Mouse (Mus musculus) liver, embryonic 13.5 days (tissue): ENCODE data around the gene Ntpcr. TPM values are rescaled to one million over a fixed set of nuclear protein-coding genes. Genes with fewer than 3 reads are reported as not detected.

Experiments used
- ATAC-seq: fragments of 200-750 bp; cut with Nextera tagmentation; 2 replicates; pipeline ENCODE4 v1.8.0; 2017; ENCODE audit warnings: low read depth, mild to moderate bottlenecking, moderate number of reproducible peaks, moderate library complexity
- DNase-seq: peaks from one replicate; pipeline ENCODE4 v3.0.0; 2022
- H3K27ac ChIP-seq: fragments of 300-500 bp; sonication (generic); 2 replicates; pipeline ENCODE4 v1.5.1; 2015; ENCODE audit warnings: moderate library complexity, mild to moderate bottlenecking, inconsistent platforms
- H3K27me3 ChIP-seq: fragments of 300-500 bp; sonication (generic); 2 replicates; pipeline ENCODE4 v1.6.1; 2015; ENCODE audit warnings: mild to moderate bottlenecking, inconsistent platforms
- H3K36me3 ChIP-seq: fragments of 300-500 bp; sonication (generic); 2 replicates; pipeline ENCODE4 v1.6.1; 2015; ENCODE audit warnings: mild to moderate bottlenecking, inconsistent platforms
- H3K4me1 ChIP-seq: fragments of 300-500 bp; sonication (generic); replicated peaks from 2 replicates; pipeline ENCODE4 v1.6.1; 2015; ENCODE audit warnings: inconsistent platforms
- H3K4me2 ChIP-seq: fragments of 300-500 bp; sonication (generic); 2 replicates; pipeline ENCODE4 v1.6.1; 2015; ENCODE audit warnings: inconsistent platforms, mild to moderate bottlenecking, moderate library complexity
- H3K4me3 ChIP-seq: fragments of 300-500 bp; sonication (generic); replicated peaks from 2 replicates; pipeline ENCODE4 v1.5.1; 2015; ENCODE audit warnings: mild to moderate bottlenecking, inconsistent platforms
- H3K9ac ChIP-seq: fragments of 300-500 bp; sonication (generic); 2 replicates; pipeline ENCODE4 v1.6.1; 2015; ENCODE audit warnings: mild to moderate bottlenecking, inconsistent platforms
- H3K9me3 ChIP-seq: fragments of 300-500 bp; sonication (generic); replicated peaks from 2 replicates; pipeline ENCODE4 v1.6.1; 2016; ENCODE audit warnings: inconsistent platforms
- WGBS: fragments of 180-500 bp; shearing (Covaris S2); methylation state at CpG from one replicate; pipeline ENCODE4 v1.1.7; 2015; ENCODE audit not compliant: insufficient replicate concordance; 5-methylcytosine and 5-hydroxymethylcytosine counted together
- polyA plus RNA-seq: library from polyadenylated mRNA; unstranded; fragments of >200 nt; fragmentation: Nextera tagmentation; extraction: Ambion mirVana; gene quantifications from 2 replicates; pipeline ENCODE4 v1.2.1, GENCODE M21; 2015

Gene Ntpcr
- 16.8 and 17.7 TPM in 2 replicates for polyA plus RNA-seq

DNA sequence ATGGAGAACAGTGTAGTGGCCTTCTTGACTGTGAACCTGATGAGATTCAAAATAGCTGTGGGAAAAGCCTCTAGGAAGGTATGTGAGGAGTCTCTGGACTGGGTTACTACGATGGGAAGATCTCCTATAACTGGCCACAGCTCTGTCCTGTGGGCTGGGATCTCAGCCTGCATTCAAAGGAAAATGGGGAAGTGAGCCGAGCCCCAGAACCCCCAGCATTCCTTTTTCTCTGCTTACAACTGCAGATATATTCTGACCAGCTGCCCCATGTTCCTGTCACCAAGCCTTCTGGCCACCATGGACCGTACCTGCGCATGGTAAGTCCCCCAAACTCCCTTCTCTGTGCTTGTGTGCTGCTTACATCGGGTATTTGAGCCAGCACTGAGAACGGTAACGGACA lies at the start of gene Ntpcr:
Gene Ntpcr (plus strand): TSS at position 218 of the 400 bp plus-strand sequence.
- H3K4me3 ChIP-seq = no peak within 1 kb of the TSS
- H3K4me1 ChIP-seq = peaks cover 17% of the 10 kb centered on the region
- 58% methylated on average over 7 of the region's 7 CpGs for WGBS
- H3K4me2 ChIP-seq = no peak within 1 kb of the TSS
- H3K9ac ChIP-seq = no peak within 1 kb of the TSS
- H3K27ac ChIP-seq = no peak within 1 kb of the TSS
- no peaks in the 10 kb centered on the region for H3K27me3 ChIP-seq
- DNase-seq (no peak), ATAC-seq (no peak)
- no peaks in the 10 kb centered on the region for H3K9me3 ChIP-seq
- no peaks in the 10 kb centered on the region for H3K36me3 ChIP-seq

DNA sequence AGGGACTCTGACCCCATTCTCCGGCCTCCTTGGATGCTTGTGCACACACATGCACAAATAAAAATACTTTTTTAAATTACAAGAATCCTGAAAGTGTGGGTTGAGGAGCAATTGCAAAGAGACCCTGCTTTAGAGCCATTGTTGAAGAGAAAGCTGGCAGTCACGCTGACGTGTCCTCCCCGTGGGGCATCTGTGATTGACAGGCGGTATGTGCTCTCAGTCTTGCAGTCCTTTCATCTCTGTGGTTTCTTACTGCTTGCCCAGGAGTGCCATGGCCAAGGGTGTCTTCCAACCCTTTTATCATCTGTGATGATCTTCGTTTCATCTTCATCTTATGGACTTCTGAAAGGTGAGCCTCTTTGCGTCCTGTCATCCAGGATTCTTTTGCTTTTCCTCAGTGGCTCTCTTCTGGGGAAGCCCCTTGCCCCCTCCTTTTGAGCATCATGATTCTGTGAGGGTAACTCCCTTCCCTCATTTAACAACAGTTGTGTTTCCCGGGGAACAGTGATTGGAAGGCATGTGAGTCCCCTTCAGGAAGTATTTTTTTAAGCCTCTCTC lies 48.8 kb upstream of the Ntpcr start:
- no peaks in the 10 kb centered on the region for H3K36me3 ChIP-seq
- DNase-seq (no peak), ATAC-seq (no peak)
- 51% methylated on average over 8 of the region's 8 CpGs for WGBS
- no peak overlapping the region for H3K4me2 ChIP-seq
- H3K4me1 ChIP-seq = no peaks in the 10 kb centered on the region
- no peak overlapping the region for H3K4me3 ChIP-seq
- no peaks in the 10 kb centered on the region for H3K27me3 ChIP-seq
- no peak overlapping the region for H3K27ac ChIP-seq
- H3K9me3 ChIP-seq = no peaks in the 10 kb centered on the region
- H3K9ac ChIP-seq = no peak overlapping the region

DNA sequence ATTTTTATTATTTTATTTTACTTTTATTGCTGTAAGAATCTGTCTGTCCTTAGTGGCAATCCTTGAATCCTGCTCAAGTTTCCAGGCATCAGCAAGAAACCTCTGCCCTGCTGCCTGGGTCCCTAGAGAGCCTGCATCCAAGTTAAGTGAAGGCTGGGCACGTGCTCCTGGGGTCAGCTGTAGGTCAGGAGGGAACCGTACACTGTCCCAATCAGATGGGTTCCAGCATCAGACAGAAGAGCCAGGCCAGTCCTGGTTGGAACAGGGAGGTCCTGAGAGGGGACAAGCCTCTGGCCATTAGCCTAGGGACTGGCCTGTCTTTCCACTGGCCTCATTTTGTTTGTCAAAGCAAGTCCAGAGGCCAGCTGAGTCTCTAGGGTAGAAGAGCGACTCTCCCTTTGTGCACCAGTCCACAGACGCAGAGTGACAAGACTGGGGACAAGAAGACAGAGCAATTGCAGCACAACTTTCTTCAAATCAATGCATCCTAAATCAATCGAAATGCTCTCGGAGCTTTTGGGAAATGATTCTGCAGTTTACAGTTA lies 44.5 kb upstream of the Ntpcr start:
- 56% methylated on average over 6 of the region's 6 CpGs for WGBS
- no peaks in the 10 kb centered on the region for H3K9me3 ChIP-seq
- H3K27me3 ChIP-seq = no peaks in the 10 kb centered on the region
- no peak overlapping the region for H3K4me3 ChIP-seq
- H3K4me1 ChIP-seq = no peaks in the 10 kb centered on the region
- DNase-seq (no peak), ATAC-seq (no peak)
- H3K36me3 ChIP-seq = no peaks in the 10 kb centered on the region
- H3K27ac ChIP-seq = no peak overlapping the region
- H3K4me2 ChIP-seq = no peak overlapping the region
- no peak overlapping the region for H3K9ac ChIP-seq

DNA sequence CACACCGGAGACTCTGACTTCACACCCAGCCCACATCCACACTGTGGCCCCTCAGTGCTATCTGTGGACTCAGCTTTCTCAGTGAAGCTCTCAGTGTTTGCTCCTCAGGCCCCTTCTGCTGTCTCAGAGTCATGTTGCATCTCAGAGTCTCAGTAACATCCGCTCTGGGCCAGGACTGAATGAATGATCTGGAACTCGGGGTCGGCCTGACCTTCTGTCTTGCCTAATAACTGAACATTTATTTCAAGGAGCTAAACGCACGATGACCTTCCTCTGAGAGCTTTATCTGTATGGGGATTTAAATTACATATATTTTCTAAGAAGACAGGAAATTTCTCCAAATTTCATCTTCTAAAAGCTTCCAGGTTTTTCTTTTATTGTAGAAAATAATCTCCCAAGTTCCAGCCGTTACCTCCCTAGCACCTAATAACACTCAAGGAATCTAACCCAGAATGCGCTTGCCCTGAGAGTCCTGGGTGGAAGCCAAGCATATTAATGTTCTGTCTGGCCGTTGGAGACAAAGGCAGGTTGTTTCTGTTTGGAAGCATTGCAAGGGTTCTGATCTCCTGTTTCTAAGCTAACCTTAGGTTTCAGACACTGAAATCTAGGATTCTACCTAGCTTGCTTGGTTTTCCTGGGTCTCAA lies 43.4 kb upstream of the Ntpcr start:
- ATAC-seq = no peak
- Histone ChIP-seq H3K27me3 (no peaks in the 10 kb centered on the region), H3K27ac (no peak overlapping the region), H3K9ac (no peak overlapping the region), H3K4me3 (no peak overlapping the region), H3K9me3 (no peaks in the 10 kb centered on the region), H3K4me2 (no peak overlapping the region), H3K36me3 (no peaks in the 10 kb centered on the region), H3K4me1 (no peaks in the 10 kb centered on the region)
- 66% methylated on average over 9 of the region's 9 CpGs for whole genome bisulfite sequencing
- DNase-seq = no peak

DNA sequence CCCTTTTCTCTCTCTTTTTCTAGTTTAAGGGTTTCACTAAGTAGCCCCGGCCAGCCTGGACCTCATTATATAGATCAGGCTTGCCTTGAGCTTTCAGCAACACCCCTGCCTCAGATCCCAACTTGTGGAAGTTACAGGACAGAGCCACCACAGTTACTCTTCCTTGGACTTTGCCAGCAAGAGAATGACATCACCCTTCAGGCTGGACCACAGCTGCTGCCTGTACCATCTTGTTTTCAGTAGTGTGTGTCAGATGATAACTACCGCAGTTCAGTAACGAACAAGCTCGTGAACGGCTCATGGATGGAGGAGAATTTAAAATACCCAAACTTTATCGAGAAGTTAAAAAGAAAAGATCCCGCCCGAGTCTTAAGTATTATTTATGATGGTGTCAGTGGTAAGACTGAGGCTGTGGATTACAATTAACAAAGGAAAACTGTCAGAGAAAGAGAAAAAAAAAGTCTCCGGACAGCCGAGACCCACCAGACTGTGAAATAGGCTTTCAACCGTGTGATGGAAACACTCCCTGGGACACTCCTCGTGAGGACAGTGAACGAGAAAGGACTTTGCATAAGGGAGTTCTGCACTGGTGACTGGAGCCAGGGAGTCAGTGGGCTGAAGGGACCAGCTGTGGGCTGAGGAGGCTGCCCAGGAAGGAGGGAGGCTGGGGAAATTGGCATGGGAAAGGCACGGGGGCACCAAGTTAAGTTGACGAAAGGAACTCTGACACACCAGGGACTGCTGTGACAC lies 39.4 kb upstream of the Ntpcr start:
- Histone ChIP-seq H3K4me1 (peaks cover 4% of the 10 kb centered on the region; the same call in 1 of the 2 replicates), H3K9ac (no peak overlapping the region), H3K4me3 (no peak overlapping the region), H3K27ac (no peak overlapping the region), H3K4me2 (no peak overlapping the region), H3K36me3 (no peaks in the 10 kb centered on the region), H3K27me3 (no peaks in the 10 kb centered on the region), H3K9me3 (no peaks in the 10 kb centered on the region)
- WGBS = 66% methylated on average over 15 of the region's 15 CpGs
- DNase-seq (no peak), ATAC-seq (no peak)

DNA sequence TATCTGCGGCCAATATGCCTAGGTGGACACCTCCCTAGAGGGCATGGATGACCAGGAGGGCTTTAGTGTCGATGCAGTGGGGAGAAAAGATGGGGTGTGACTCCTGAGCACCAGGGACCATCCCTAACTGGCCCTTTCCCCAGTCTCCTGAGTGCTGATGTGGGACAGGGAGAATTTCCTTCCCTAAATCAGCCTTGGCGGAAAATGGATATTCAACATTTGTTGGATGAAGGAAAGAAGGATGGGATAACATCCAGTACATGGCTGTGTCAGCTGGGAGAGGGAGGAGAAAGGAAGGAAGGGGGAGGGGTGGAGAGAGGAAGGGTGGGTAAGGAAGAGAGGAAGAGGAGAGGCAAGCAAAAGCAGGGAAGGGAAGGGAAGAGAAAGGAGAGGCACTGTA lies 38.8 kb upstream of the Ntpcr start:
- H3K4me3 ChIP-seq = no peak overlapping the region
- H3K4me1 ChIP-seq = peaks cover 4% of the 10 kb centered on the region; the same call in 1 of the 2 replicates
- no peak for ATAC-seq
- 49% methylated on average over 3 of the region's 3 CpGs for WGBS
- H3K27ac ChIP-seq = no peak overlapping the region
- no peaks in the 10 kb centered on the region for H3K36me3 ChIP-seq
- no peak for DNase-seq
- H3K27me3 ChIP-seq = no peaks in the 10 kb centered on the region
- no peak overlapping the region for H3K4me2 ChIP-seq
- H3K9ac ChIP-seq = no peak overlapping the region
- no peaks in the 10 kb centered on the region for H3K9me3 ChIP-seq

DNA sequence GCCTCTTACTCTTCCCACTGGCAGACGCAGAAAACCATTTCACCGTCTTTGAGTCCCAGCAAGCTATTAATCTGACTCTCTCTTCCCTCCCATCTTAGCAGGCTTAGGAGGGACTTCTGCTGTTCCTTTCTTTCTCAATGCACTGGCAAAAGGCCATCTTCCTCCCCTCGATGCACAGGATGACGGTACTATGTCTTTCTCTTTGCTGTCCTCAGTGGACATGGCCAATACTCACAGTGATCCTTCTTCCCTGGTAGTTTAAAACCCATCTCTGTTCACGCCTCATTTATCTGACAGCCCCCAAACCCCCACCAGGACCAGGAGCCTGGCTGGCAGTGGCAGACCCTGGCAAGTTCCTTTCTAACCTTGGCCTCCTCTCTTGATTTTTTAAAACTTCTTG lies 37.3 kb upstream of the Ntpcr start:
- H3K27ac ChIP-seq = no peak overlapping the region
- ATAC-seq (no peak), DNase-seq (no peak)
- no peak overlapping the region for H3K9ac ChIP-seq
- peaks cover 2% of the 10 kb centered on the region; the same call in 1 of the 2 replicates for H3K9me3 ChIP-seq
- no peaks in the 10 kb centered on the region for H3K27me3 ChIP-seq
- no peak overlapping the region for H3K4me3 ChIP-seq
- peaks cover 4% of the 10 kb centered on the region; the same call in 1 of the 2 replicates for H3K4me1 ChIP-seq
- 53% methylated on average over 5 of the region's 5 CpGs for WGBS
- H3K4me2 ChIP-seq = no peak overlapping the region
- H3K36me3 ChIP-seq = no peaks in the 10 kb centered on the region

DNA sequence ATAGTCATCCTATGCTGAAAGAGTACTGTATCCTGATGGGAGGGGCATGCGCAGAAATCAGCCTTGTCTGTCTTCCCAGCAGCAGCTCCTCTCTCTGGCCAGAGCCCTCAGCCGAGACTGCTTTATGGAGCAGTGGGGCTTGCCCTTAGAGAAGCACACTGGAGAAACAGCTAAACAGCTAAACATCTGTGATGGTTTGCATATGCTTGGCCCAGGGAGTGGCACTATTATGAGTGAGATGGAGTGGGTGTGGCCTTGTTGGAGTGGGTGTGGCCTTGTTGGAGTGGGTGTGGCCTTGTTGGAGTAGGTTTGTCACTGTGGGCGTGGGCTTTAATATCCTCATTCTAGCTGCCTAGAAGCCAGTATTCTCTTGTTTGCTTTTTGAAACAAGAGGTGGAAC lies 36.6 kb upstream of the Ntpcr start:
- Histone ChIP-seq H3K9ac (no peak overlapping the region), H3K9me3 (peaks cover 3% of the 10 kb centered on the region; the same call in 1 of the 2 replicates), H3K4me3 (no peak overlapping the region), H3K4me2 (no peak overlapping the region), H3K36me3 (no peaks in the 10 kb centered on the region), H3K4me1 (peaks cover 4% of the 10 kb centered on the region; the same call in 1 of the 2 replicates), H3K27me3 (no peaks in the 10 kb centered on the region), H3K27ac (no peak overlapping the region)
- 67% methylated on average over 3 of the region's 3 CpGs for WGBS
- ATAC-seq (peak; percentile 45), DNase-seq (peak; percentile 15)

DNA sequence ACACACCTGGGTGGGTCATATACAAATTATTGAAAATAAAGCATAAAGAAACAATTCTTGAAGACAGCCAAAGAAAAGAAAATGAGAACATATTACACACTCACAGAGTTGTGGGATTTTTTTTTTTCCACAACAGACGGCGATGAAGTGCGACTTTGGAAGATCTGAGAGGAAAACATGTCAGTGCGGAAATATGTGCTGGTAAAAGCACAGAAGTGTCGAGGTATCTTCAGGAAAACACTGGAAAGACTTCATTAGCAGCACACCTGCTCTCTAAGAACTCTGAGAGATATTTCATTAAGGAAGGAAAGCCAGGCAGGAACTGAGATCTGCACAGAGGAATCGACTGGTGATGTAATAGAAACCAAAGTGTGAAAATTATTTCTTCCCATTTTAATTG lies 33.8 kb upstream of the Ntpcr start:
- H3K9me3 ChIP-seq = peaks cover 3% of the 10 kb centered on the region; the same call in 1 of the 2 replicates
- WGBS = 69% methylated on average over 6 of the region's 6 CpGs
- no peak overlapping the region for H3K9ac ChIP-seq
- peaks cover 4% of the 10 kb centered on the region; the same call in 1 of the 2 replicates for H3K4me1 ChIP-seq
- H3K27ac ChIP-seq = no peak overlapping the region
- no peaks in the 10 kb centered on the region for H3K36me3 ChIP-seq
- no peak overlapping the region for H3K4me3 ChIP-seq
- ATAC-seq (no peak), DNase-seq (no peak)
- no peak overlapping the region for H3K4me2 ChIP-seq
- no peaks in the 10 kb centered on the region for H3K27me3 ChIP-seq

DNA sequence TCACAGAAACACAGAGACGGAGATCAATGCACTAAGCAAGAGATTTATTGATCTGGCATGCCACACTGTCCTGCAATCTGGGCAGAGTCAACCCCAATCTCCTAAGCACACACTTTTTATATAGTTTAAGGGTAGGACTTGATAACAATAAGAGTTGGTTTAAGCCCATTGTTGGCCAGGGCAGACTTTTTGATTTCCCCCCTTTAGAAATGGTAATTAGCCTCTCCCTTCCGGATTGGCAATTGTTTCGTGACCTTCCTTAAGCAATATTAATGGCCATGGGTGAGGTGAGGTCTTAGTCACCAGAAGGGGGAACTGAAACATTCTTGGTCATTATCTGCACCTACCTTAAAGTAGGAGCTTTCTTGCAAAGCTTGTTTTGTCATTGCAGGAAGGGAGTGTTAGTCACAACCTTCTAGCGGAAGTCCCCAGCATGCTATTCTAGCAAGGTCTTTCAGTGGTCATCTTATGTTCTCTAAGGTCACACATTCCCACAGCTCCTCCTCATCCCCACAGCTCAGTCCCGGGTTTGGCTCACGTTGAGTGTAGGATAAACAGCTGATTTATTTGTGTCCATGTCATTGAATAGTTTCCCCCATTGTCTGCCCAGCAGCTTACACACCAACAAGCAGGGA lies 30.3 kb upstream of the Ntpcr start:
- H3K9ac ChIP-seq = no peak overlapping the region
- H3K4me3 ChIP-seq = no peak overlapping the region
- 66% methylated on average over 6 of the region's 6 CpGs for WGBS
- H3K27ac ChIP-seq = no peak overlapping the region
- H3K9me3 ChIP-seq = peaks cover 3% of the 10 kb centered on the region; the same call in 1 of the 2 replicates
- DNase-seq (no peak), ATAC-seq (no peak)
- no peak overlapping the region for H3K4me2 ChIP-seq
- no peaks in the 10 kb centered on the region for H3K4me1 ChIP-seq
- no peaks in the 10 kb centered on the region for H3K36me3 ChIP-seq
- H3K27me3 ChIP-seq = no peaks in the 10 kb centered on the region

DNA sequence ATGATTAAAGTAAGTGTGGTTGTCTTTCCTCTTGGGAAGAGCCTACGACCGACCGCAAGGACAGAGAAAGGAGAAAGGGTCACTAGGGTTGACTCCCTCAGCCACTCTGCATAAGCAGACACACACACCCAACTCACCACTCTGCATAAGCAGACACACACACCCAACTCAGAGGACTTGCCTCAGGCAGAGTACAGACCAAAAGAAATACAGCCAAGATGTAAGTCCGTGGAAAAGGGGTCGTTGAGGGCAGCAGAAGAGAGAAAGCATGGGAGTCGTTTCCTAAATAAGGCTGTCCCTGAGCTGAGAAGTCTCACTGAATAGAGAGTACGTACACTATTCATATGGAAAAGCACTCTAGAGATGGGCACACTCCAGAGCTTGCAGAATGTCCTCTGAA lies 29.4 kb upstream of the Ntpcr start:
- H3K27ac ChIP-seq = no peak overlapping the region
- no peak overlapping the region for H3K4me2 ChIP-seq
- no peak overlapping the region for H3K4me3 ChIP-seq
- no peak for DNase-seq
- ATAC-seq = no peak
- no peak overlapping the region for H3K9ac ChIP-seq
- H3K36me3 ChIP-seq = no peaks in the 10 kb centered on the region
- no peaks in the 10 kb centered on the region for H3K27me3 ChIP-seq
- WGBS = 71% methylated on average over 7 of the region's 7 CpGs
- H3K4me1 ChIP-seq = no peaks in the 10 kb centered on the region
- peaks cover 3% of the 10 kb centered on the region; the same call in 1 of the 2 replicates for H3K9me3 ChIP-seq
